Mouse (Mus musculus) lung, embryonic 16.5 days (tissue): ENCODE measurements around the gene Spag5. TPM values are rescaled to one million over a fixed set of nuclear protein-coding genes. Genes with fewer than 3 reads are reported as not detected.

Experiments
- ATAC-seq: fragments of 200-750 bp; cut with Nextera tagmentation; 2 replicates; pipeline ENCODE4 v1.8.0; 2017; ENCODE audit warnings: low read depth, mild to moderate bottlenecking, moderate library complexity
- H3K27ac ChIP-seq: fragments of 300-500 bp; sonication (generic); 2 replicates; pipeline ENCODE4 v1.5.1; 2014; ENCODE audit warnings: mild to moderate bottlenecking, control low read depth, low read length
- H3K27me3 ChIP-seq: fragments of 300-500 bp; sonication (generic); 2 replicates; pipeline ENCODE4 v1.6.1; 2014; ENCODE audit warnings: low read depth, low read length, mixed read lengths; ENCODE audit not compliant: control insufficient read depth, insufficient read depth
- H3K36me3 ChIP-seq: fragments of 300-500 bp; sonication (generic); 2 replicates; pipeline ENCODE4 v1.6.1; 2014; ENCODE audit warnings: low read length; ENCODE audit not compliant: control insufficient read depth, insufficient read depth
- H3K4me1 ChIP-seq: fragments of 300-500 bp; sonication (generic); replicated peaks from 2 replicates; pipeline ENCODE4 v1.6.1; 2014; ENCODE audit warnings: low read length, mixed read lengths; ENCODE audit not compliant: control insufficient read depth, insufficient read depth
- H3K4me2 ChIP-seq: fragments of 300-500 bp; sonication (generic); 2 replicates; pipeline ENCODE4 v1.6.1; 2014; ENCODE audit warnings: low read depth, low read length, control low read depth
- H3K4me3 ChIP-seq: fragments of 300-500 bp; sonication (generic); 2 replicates; pipeline ENCODE4 v1.5.1; 2014; ENCODE audit warnings: mild to moderate bottlenecking, low read length, control low read depth
- H3K9ac ChIP-seq: fragments of 300-500 bp; sonication (generic); 2 replicates; pipeline ENCODE4 v1.6.1; 2014; ENCODE audit warnings: low read length, control low read depth
- H3K9me3 ChIP-seq: fragments of 300-500 bp; sonication (generic); 2 replicates; pipeline ENCODE4 v1.6.1; 2016; ENCODE audit warnings: low read length; ENCODE audit not compliant: control insufficient read depth
- WGBS: fragments of 180-500 bp; shearing (Covaris S2); extraction: QIAGEN DNeasy Blood & Tissue Kit; methylation state at CpG from one replicate; pipeline ENCODE4 v1.1.7; 2014; 5-methylcytosine and 5-hydroxymethylcytosine counted together
- polyA plus RNA-seq: library from polyadenylated mRNA; unstranded; fragments of >200 nt; fragmentation: Nextera tagmentation; extraction: Ambion mirVana; gene quantifications from 2 replicates; pipeline ENCODE4 v1.2.1, GENCODE M21; 2015

Spag5 gene
- polyA plus RNA-seq, 1 experiment from 2014 or later: 46.7 TPM

- WGBS: 33% methylated on average over 4 of the region's 4 CpGs
- ATAC-seq: no peak
- Histone ChIP-seq H3K9me3 (no peaks in the 10 kb centered on the region), H3K27ac (no peak overlapping the region), H3K27me3 (no peaks in the 10 kb centered on the region), H3K4me3 (no peak overlapping the region), H3K4me2 (no peak overlapping the region), H3K4me1 (no peaks in the 10 kb centered on the region; the same call in 1 of the 2 replicates), H3K36me3 (no peaks in the 10 kb centered on the region), H3K9ac (no peak overlapping the region)
Measured at GRCm38 (mm10) chr11:78355471-78356238, 54.3 kb downstream of the Spag5 start.

GRCm38 (mm10) chr11:78358330-78359007, 57.1 kb downstream of the Spag5 start:
- Histone ChIP-seq H3K4me2 (no peak overlapping the region), H3K36me3 (no peaks in the 10 kb centered on the region), H3K4me3 (no peak overlapping the region), H3K27ac (no peak overlapping the region), H3K9ac (no peak overlapping the region), H3K27me3 (no peaks in the 10 kb centered on the region), H3K9me3 (no peaks in the 10 kb centered on the region), H3K4me1 (no peaks in the 10 kb centered on the region; the same call in 1 of the 2 replicates)
- ATAC-seq: no peak
- WGBS: 12% methylated on average over 22 of the region's 22 CpGs

- no peaks in the 10 kb centered on the region for H3K36me3 ChIP-seq
- WGBS: 8% methylated on average over 13 of the region's 13 CpGs
- H3K27ac ChIP-seq: no peak overlapping the region
- peak overlapping the region; percentile 66 for H3K4me2 ChIP-seq
- H3K4me1 ChIP-seq: no peaks in the 10 kb centered on the region; the same call in 1 of the 2 replicates
- peak; percentile 82 for ATAC-seq
- no peaks in the 10 kb centered on the region for H3K9me3 ChIP-seq
- peak overlapping the region; percentile 47 for H3K9ac ChIP-seq
- peak overlapping the region; percentile 48 for H3K4me3 ChIP-seq
- no peaks in the 10 kb centered on the region for H3K27me3 ChIP-seq
Measured at GRCm38 (mm10) chr11:78360125-78360788, 58.9 kb downstream of the Spag5 start.

- Histone ChIP-seq H3K27me3 (no peaks in the 10 kb centered on the region), H3K27ac (no peak overlapping the region), H3K4me1 (no peaks in the 10 kb centered on the region; the same call in 1 of the 2 replicates), H3K9me3 (no peaks in the 10 kb centered on the region), H3K9ac (no peak overlapping the region), H3K4me2 (no peak overlapping the region), H3K36me3 (no peaks in the 10 kb centered on the region), H3K4me3 (no peak overlapping the region)
- peak; percentile 7; the same call in 1 of the 2 replicates for ATAC-seq
- 59% methylated on average over 2 of the region's 2 CpGs for WGBS
Measured at GRCm38 (mm10) chr11:78360789-78361131, 59.4 kb downstream of the Spag5 start.

- Histone ChIP-seq H3K4me2 (no peak overlapping the region), H3K9me3 (no peaks in the 10 kb centered on the region), H3K36me3 (no peaks in the 10 kb centered on the region), H3K4me3 (no peak overlapping the region), H3K27me3 (no peaks in the 10 kb centered on the region), H3K4me1 (no peaks in the 10 kb centered on the region; the same call in 1 of the 2 replicates), H3K9ac (no peak overlapping the region), H3K27ac (no peak overlapping the region)
- WGBS: 74% methylated on average over 13 of the region's 13 CpGs
- no peak for ATAC-seq
Measured at GRCm38 (mm10) chr11:78363309-78364007, 62.1 kb downstream of the Spag5 start.

- no peaks in the 10 kb centered on the region for H3K27me3 ChIP-seq
- 14% methylated on average over 8 of the region's 8 CpGs for WGBS
- ATAC-seq: no peak
- no peak overlapping the region for H3K4me2 ChIP-seq
- H3K36me3 ChIP-seq: no peaks in the 10 kb centered on the region
- H3K9me3 ChIP-seq: no peaks in the 10 kb centered on the region
- H3K4me3 ChIP-seq: no peak overlapping the region
- no peak overlapping the region for H3K27ac ChIP-seq
- H3K4me1 ChIP-seq: no peaks in the 10 kb centered on the region; the same call in 1 of the 2 replicates
- no peak overlapping the region for H3K9ac ChIP-seq
Measured at GRCm38 (mm10) chr11:78364103-78364502, 62.8 kb downstream of the Spag5 start.

- 81% methylated on average over 15 of the region's 15 CpGs for WGBS
- no peak overlapping the region for H3K4me3 ChIP-seq
- H3K27ac ChIP-seq: no peak overlapping the region
- no peak overlapping the region for H3K9ac ChIP-seq
- H3K4me1 ChIP-seq: peaks cover 5% of the 10 kb centered on the region; the same call in 1 of the 2 replicates
- H3K4me2 ChIP-seq: no peak overlapping the region
- no peaks in the 10 kb centered on the region for H3K27me3 ChIP-seq
- H3K36me3 ChIP-seq: no peaks in the 10 kb centered on the region
- no peaks in the 10 kb centered on the region for H3K9me3 ChIP-seq
- no peak for ATAC-seq
Measured at GRCm38 (mm10) chr11:78367456-78368225, 66.3 kb downstream of the Spag5 start.

GRCm38 (mm10) chr11:78370389-78370788, 69.1 kb downstream of the Spag5 start:
- H3K27ac ChIP-seq: no peak overlapping the region
- H3K9ac ChIP-seq: no peak overlapping the region
- H3K36me3 ChIP-seq: no peaks in the 10 kb centered on the region
- ATAC-seq: peak; percentile 65
- peaks cover 5% of the 10 kb centered on the region; the same call in 1 of the 2 replicates for H3K4me1 ChIP-seq
- 27% methylated on average over 1 of the region's 1 CpGs for whole genome bisulfite sequencing
- H3K4me2 ChIP-seq: no peak overlapping the region
- no peaks in the 10 kb centered on the region for H3K27me3 ChIP-seq
- H3K9me3 ChIP-seq: no peaks in the 10 kb centered on the region
- H3K4me3 ChIP-seq: no peak overlapping the region
